Mouse (Mus musculus) kidney, postnatal 36 days (tissue): ENCODE results near the gene Bank1.

Experiments
- DNase-seq, 2 experiments: peaks; one replicate each; pipeline ENCODE4 v3.0.0; 2021 to 2022; ENCODE audit warnings: mixed read lengths in 2 of 2

Bank1 gene

DNA sequence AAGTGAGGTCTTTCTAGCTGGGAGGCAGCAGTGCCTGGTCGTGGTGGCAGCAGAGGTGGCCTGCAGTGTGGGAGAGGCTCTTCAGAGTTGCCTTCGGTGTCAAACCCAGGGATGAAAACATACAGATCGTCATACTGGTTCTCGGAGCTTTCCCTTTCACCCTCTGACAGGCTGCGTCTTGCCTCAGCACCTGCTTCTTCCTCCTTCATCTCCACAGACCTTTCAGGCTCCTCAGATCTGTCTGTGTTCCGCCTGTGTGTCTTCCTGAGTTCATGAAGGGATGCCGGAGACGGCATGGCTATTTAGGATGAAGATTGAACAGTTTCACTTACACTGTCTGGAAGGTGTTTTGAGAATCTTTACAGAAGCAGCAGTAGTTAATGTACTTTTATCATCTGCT is 225.6 kb downstream of the Bank1 start:
- no peak for DNase-seq

DNA sequence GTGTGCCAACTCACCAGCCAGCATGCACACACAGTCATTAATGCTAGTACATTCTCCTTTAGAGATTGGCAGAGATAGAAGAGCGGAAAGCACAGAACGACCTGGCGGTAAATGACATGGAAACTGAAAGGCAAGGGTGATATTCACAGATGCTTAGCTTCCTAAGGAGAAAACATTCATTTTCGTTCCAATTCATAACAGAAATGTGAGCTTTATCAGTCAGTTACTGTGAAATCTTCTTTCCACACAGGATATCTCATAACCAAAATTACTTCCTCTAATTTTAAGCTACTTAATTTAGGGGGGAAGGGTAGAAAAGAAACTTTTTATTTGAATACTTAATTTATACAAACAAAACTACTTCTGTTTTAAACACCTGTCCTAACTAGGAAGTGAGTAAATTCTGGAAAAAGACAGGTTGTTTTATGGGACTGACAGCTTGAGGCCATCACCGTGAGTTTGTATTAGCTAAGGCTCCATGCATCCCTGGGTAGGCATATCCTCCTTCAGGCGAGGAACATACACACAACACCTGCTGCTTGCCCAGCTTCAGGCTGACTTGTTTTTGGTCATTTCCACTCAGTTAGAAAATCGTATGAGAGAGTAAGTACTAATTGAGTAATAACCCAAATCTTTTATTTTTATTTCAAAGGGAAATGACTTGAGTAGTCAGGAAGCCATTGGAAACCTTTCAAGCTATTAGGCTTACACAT is 238.8 kb downstream of the Bank1 start:
- no peak for DNase-seq

DNA sequence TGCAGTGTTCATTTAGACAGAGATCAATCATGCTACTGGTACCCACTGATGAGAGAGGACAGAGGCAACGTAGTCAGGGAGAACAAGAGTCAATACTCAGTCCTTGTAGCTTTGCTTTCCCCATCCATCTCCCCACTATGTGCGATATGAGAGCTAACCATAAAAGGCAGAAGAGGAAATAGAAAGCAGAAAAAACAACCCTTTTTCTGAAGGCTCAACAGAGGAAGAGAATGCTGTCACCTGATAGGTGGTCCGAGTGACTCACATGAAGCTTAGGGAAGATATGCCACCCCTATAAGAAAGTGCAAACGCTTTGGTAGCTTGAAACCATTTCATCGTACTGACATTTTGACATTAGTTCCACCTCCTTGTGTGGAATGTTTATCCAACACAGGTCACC is 239.4 kb downstream of the Bank1 start:
- no peak for DNase-seq

DNA sequence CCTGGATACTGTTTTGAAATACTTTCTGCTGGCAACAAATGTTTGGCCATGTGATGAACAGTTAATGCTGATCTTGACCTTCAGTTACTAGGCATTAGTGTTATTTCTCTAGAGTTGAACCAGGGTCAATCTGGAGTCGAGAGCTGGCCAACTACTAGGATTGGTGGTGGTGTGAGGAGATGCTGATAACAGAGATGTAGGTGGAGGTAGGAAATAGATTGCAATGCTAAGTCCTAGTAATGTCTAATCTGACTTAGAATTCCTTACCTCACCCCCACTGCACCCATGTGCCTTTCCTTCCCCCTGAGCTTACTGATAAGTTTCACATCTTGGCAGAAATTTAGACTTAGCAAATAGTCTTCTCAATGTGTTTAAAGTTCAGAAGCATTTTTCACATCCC is 240.8 kb downstream of the Bank1 start:
- no peak for DNase-seq

DNA sequence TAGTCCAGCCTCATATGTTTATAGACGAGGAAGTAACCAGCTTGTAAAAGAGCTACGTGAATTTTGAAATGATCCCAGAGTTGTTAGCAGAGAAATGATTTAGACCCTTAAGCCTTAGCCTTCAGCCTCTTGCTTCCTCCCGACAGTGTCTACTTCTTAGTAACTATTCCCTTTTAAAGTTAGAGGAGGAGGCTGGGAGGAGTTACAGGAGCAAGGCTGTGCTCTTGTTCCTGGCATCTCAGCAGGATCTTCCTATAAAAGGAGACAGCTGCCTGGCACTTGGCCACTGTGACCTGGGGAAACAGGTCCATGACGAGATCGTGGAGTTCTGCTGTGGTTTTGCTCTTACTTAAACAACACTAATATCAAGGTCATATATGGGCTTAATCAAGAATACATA is 241.8 kb downstream of the Bank1 start:
- peak; percentile 30 to 61 for DNase-seq

DNA sequence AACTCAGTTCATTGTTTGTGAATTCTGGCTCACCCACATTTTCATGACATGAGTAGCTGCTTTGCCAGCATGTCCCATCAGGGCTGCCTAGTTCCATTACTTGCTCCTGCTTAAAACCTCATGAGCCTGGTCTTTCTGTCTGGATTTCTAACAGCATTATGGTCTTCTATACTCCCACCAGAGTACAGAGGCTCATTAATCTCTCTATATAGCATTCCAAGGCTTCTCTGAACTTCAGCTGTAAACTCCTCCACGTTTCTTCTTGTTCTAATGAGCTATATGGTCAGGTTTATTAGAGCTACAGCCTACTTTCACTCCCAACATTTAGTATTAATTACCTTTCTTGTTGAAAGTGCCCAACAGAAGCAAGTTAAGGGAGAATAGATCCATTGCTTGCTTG is 244.6 kb downstream of the Bank1 start:
- no peak for DNase-seq

DNA sequence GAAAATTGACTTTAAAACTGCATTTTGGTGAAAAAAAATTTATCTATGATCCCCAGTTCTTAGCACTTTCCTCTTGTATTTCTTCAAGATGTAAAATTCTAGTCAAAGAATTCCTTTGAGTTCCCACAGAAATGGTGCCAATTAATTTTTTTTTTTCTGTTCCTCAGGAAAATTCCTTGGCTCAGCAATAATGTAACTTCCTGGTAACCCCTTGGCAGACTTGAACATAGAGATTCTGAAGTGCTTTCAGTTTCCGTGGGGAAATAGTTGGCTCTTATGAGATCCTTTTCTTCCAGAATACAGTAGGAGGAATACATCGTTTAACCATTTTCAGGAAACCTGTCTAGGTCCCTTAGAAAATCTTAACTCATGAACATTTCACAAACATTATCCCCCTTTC is 247.3 kb downstream of the Bank1 start:
- DNase-seq, result peak in 1 of 2 experiments; percentile 4

DNA sequence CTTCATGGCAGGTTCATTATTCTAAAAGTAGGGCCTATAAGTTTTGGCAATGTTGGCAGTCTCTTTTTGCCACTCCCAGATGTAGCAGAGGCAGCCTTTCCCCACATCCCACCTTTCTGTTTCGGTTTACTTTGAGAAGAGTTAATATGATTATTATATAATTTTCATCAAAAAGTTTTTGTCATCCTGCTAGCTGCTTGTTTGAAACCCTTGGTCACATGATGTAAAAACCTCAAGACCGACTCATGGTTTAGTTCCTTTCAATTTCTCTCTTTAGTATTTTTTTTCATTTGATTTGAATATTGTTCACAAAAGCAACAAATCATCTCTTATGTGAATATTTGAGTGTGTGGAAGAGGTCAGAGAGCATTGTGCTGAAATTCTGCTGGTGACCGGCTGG is 255.5 kb downstream of the Bank1 start:
- DNase-seq, result no peak

DNA sequence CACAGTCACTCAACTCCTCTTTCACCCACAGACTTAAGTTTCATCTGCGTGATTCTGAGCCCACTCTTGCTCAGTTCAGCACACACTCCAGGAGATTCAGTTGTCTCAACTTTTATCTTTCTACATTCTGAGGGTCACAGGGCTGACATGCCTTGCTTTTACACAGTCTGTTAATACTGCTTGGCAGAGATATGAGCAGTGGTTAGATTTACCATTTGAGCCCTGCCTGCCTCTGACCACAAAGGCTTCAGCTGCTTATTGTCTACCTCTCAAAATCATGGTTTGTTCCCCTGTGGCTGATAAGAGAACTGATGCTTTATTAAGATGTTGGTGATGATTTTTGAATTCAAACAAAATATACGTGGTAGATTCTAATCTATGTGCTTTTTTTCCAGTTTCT is 264.0 kb downstream of the Bank1 start:
- no peak for DNase-seq

DNA sequence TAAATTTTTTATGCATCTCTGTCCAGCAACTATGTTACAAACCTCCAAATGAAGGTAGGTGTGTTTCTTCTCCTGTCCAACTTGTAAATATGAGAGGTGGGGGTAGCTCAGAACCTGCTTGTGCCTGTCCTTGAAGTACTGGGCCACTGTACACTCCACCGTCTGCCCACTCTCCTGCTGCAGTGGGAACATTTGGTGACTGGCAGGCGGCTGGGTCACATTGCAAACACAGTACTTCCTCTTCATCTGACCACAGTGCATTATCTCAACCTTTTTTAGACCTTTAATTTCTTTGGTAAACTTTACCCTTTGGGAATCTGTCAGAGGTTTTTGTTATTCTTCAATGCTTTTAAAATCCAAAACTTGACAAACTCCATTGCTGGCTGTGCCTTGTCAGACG is 275.2 kb downstream of the Bank1 start:
- DNase-seq, result no peak

DNA sequence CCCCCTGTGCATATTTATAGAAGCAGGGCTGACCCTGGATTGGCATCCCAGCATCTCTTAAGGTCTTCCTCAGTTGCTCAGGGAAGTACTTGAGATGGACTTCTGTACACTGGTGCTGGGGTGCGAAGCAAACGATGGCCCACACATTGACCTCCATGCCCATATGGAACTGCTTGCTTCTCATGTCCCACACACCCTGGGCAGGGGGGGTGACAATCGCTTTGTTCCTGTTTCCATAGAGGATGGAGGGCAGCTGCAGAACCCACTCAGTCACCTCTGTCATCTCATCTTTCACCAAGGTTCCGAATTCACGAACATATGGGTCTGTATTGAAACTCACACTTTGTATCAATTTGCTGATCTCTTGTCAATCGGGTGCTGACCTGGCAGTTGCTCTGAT is 275.7 kb downstream of the Bank1 start:
- no peak for DNase-seq

DNA sequence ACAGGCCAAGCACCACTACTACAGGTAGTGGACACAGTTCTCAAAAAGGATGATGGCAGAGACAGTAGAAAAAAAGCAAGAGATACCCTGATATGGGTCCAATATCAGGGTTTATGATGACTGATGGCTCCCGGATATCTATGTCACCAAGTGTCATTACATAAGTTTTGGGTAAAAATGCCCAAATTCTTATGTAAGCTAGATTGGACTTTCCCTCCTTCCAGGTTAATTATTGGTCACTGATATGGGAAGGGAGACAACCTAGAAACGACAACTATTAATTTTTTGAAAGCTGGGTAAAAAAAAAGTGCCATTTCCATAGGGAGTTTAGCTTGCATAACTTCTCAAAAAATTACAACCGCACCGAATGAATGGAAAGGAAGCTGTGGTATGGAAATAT is 277.8 kb downstream of the Bank1 start:
- DNase-seq, result peak in 1 of 2 experiments; percentile 13

DNA sequence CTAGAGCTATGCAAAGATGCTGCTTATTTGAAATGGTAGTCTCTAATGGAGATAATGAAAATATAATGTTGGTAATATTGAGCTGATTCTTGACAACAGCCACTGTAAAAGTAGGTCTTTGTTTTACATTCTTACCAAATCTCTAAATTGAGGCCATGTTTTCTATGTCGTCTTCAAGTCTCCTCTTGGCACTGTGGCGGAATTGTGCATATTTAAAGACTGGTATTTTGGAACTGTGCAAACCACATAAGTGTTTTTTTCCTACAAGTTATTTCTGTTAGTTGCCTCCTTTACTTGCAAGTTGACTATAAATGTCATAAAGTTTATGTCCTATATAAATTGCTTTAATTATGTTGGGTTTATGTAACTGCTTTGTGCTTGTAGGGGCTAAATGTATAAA is 280.5 kb downstream of the Bank1 start:
- no peak for DNase-seq

DNA sequence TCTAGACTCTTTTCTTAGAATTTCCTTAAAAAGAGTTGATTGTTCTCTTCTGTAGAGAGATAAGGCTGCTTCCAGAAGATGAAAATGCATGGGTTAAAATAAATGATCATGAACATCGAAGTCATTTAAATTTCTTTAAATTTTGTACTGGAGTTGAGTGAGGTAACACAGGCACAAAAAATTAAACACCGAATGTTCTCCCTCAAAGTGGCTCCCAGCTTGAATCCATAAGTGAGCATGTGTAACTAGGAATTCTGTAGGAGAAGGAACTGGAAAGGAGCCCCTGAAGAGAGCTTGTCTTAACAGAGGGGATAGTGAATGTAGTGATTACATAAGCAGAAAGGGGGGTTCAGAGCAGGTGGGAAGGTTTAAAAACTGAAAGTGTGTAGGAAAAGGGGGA is 285.8 kb downstream of the Bank1 start:
- DNase-seq, result no peak

DNA sequence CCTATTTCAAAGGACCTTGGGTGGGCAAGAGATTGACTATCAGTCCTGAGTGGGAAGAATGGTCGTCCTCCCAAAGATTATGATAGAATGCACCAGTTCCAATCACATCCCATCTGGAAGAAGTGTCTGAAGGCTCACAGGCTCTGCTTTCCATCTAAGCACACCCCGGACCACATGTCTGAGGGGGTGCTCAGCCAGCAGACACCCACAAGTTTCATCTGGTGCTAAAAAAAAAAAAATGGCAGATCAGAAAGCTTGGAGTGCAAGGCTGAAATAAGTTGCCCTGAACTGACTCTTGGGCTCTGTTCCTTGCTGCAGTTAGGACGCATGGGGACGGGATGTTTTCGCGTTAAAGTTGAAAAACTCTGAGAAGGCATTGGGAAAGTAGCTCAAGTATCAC is 286.4 kb downstream of the Bank1 start:
- no peak for DNase-seq

DNA sequence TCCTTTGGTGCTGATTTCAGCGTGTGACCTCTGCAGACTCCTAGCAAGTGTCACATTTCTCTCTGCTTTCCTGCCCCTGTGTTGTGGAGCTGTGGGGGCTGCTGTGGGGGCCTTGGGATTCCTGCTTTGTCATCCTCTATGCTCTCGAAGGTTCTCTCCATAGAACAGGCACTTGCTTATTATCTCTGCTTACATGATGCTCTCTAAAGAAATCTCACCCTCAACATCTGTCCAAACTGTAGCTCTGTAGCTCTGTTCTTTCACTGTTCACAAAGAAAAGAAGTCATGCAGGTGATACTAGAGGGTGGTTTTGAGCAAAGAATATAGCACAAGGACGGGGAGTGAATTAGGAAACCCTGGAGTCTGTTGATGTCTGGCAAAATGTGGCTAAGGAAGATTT is 288.6 kb downstream of the Bank1 start:
- DNase-seq, result no peak

DNA sequence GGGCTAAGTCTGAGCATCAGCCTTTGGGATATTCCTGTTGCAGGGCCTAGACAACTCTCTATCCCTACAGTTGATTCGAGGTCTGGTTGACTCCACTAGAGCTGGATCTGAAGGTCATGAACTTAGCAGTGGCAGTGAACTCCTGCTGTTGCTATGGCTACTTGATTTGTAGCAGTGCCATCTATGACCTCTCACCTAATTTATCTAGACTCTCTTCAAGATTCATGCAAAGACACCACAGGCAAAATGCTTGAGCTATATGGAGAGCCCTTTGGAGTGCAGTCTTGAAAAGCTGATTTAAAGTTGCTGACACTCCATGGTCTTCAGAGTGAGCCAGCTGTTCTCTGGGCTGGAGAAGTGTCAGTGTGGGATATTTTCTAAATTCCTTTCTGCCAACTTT is 290.1 kb downstream of the Bank1 start:
- DNase-seq, result no peak

DNA sequence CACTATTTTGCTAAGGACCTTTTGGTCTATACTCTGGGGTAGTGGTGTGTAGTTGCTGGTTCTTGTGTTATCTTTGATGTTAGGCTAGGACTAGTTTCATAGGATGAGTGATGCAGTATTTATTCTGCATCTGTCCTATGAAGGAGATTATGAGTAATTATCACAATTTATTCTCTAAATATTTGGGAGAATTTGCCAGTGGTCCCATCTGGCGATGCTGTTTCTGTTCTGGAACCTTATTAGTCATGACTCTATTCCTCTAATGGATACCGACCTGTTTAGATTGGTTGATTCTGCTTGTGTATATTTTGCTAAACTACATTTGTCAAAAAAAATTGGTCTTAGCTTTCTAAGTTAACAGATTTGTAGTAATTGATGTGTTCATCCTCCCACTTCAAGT is 301.0 kb downstream of the Bank1 start:
- no peak for DNase-seq

DNA sequence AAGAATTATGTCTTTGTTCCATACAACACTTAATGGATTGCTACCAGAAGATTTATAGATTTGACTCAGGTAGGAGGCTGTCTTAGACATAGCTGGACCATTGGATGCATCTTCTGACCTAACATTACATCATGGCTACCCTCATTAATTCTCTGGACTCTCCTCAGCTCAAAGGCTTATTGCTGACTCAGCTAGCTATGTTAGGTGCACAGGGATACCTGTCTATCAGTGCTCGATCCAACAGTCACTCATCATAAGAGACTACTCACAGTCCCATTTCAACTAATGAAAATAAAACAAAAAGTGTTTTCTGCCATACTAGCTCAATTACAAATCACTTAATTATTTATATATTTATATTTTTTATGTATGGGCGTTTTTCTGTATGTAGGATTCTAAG is 308.3 kb downstream of the Bank1 start:
- DNase-seq, result no peak

DNA sequence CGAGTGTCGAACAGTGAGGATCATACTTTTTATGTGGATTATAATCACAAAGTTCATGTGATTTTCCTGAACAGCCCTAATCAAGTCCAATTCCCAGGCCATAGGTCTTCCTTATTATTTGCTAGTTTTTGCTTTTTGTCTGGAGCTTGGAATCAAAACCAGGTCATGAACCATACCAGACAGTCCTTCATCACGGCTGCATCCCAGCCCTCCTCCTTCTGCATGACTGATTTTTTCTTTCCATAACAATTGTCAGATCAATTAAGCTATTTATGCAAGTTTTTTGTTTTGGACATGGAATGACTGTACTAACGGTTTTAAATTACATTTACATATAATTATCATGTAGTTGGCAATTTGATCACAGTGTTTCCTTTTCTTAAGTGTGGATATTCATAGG is 315.2 kb downstream of the Bank1 start:
- no peak for DNase-seq

DNA sequence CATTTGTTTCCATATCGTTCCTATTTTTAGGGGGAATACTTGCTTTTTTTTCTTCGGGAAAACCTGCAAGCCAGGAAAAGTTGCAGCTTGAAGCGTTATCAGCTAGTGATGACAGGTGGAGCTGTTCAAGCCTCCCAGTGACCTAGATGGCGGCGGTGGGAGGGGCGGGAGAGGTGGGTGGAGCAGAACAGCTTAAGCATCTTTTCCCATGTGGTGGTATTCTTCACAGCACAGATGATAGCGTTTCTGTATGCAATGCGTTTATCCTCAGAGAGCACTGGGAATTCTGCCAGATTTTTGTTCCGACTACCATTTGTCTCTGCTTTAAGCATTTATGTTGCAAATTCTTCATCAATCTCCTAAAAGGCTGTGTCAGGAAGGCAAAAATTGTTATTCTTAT is 318.0 kb downstream of the Bank1 start:
- DNase-seq, result no peak

DNA sequence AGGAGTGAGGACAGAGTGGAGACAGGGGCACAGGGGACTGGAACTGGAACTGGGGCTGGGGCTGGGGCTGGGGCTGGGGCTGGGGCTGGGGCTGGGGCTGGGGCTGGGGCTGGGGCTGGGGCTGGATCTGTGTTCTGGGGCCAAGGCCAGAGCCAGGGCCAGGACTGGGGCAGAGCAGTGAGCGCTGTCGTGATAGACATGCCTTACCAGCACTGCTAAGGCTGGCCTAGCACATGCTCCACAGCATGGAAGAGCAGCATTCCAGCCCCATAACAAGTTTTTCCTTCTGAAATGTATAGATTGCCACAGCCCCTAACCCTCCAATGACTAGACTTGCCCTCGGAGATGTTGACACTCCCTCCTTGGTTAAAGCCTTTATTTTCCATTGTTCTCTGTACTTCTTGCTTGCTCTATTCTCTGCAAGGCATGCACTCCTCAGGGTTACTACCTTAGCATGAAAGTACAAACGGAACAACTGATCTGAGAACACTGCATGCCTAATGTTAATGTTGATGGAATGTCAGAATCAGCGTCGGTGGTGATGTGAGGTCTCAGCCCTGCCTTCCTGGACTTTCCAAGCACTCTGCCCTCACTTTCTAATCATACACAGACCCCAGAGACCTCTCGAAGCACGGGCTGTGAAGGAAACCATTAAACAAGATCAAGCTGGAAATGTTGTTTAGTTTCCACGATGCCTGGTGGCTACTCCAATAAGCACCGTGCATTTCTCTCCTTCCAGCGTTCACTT is 318.6 kb downstream of the Bank1 start:
- DNase-seq, result no peak
